Mouse (Mus musculus) Patski (cell line): ENCODE measurements around the gene Setd6. TPM values are rescaled to one million over a fixed set of nuclear protein-coding genes. Genes with fewer than 3 reads are reported as not detected.

ENCODE experiments used
- ATAC-seq: fragments of 100-300 bp; one replicate; pipeline ENCODE4 v1.8.0; 2021
- CTCF ChIA-PET: fragments of 350-600 bp; sonication (Branson Sonifier 250); formaldehyde crosslinking; loops from one replicate; lab custom pipeline; 2022; ENCODE audit warnings: inconsistent platforms; lab: Charles Lee
- POLR2A ChIA-PET: fragments of 350-600 bp; sonication (Branson Sonifier 250); formaldehyde crosslinking; loops from one replicate; lab custom pipeline; 2022; ENCODE audit warnings: antibody characterized with exemption, inconsistent platforms; lab: Charles Lee
- DNase-seq: peaks from one replicate; pipeline ENCODE4 v3.0.0-alpha.2; 2011; ENCODE audit warnings: low read depth, low spot score
- H3K27me3 ChIP-seq: fragments of 371-371 bp; one replicate; pipeline ENCODE4 v1.5.1; 2021
- CTCF ChIP-seq: fragments of 100-300 bp; IDR thresholded peaks from one replicate; pipeline ENCODE4 v1.5.1; 2021
- in situ Hi-C: fragments of 300-500 bp; cut with MboI; formaldehyde crosslinking; loops from 3 replicates; pipeline ENCODE4 v1.11.1; 2018; ENCODE audit warnings: low pct_unique_long_range_greater_than_20kb, mixed read lengths
- polyA plus RNA-seq: library from polyadenylated mRNA; unstranded; gene quantifications from one replicate; pipeline ENCODE4 v1.2.3, GENCODE M21; 2021

Gene Setd6
- polyA plus RNA-seq, 1 experiment from 2014 or later: 36.3 TPM

- ATAC-seq: no peak
- peaks cover 17% of the 10 kb centered on the region for H3K27me3 ChIP-seq
- no peak for DNase-seq
- TF ChIP-seq CTCF: no peak
- in situ Hi-C loops: no loop called here
- ChIA-PET POLR2A (no interaction called here), CTCF (no interaction called here)
Measured at GRCm38 (mm10) chr8:95704538-95704937, 11.1 kb upstream of the Setd6 start.

GRCm38 (mm10) chr8:95709579-95709978, 6.1 kb upstream of the Setd6 start:
- ChIA-PET CTCF (interaction anchor here (2.1 kb wide), 1 partner anchor 13 kb away, joined by 7 read pairs; no protein-coding TSS in a partner anchor), POLR2A (no interaction called here)
- no peak for ATAC-seq
- DNase-seq: no peak
- in situ Hi-C loops: no loop called here
- H3K27me3 ChIP-seq: no peaks in the 10 kb centered on the region
- TF ChIP-seq CTCF: no peak

- H3K27me3 ChIP-seq: no peaks in the 10 kb centered on the region
- no peak for TF ChIP-seq CTCF
- in situ Hi-C loops: no loop called here
- POLR2A ChIA-PET: no interaction called here
- DNase-seq (no peak), ATAC-seq (no peak)
- CTCF ChIA-PET: interaction anchor here (0.9 kb wide), 1 partner anchor 7 kb away, joined by 3 read pairs; no protein-coding TSS in a partner anchor
Measured at GRCm38 (mm10) chr8:95711029-95711428, 4.7 kb upstream of the Setd6 start.

GRCm38 (mm10) chr8:95712395-95712794, 3.3 kb upstream of the Setd6 start:
- no peak for ATAC-seq
- no peaks in the 10 kb centered on the region for H3K27me3 ChIP-seq
- TF ChIP-seq CTCF: no peak
- no peak for DNase-seq
- POLR2A ChIA-PET: no interaction called here
- in situ Hi-C loops: no loop called here
- CTCF ChIA-PET: interaction anchor here (2.3 kb wide), 1 partner anchor 121 kb away, joined by 5 read pairs; no protein-coding TSS in a partner anchor

GRCm38 (mm10) chr8:95713100-95714010, 2.3 kb upstream of the Setd6 start:
- TF ChIP-seq CTCF: no peak
- no peaks in the 10 kb centered on the region for H3K27me3 ChIP-seq
- ChIA-PET POLR2A (no interaction called here), CTCF (interaction anchor here (0.6 to 2.3 kb wide), 6 partner anchors 8 to 203 kb away, joined by 3 to 5 read pairs (median 4); no protein-coding TSS in a partner anchor)
- peak; percentile 55 for ATAC-seq
- in situ Hi-C loops: no loop called here
- no peak for DNase-seq

- no peak for TF ChIP-seq CTCF
- H3K27me3 ChIP-seq: no peaks in the 10 kb centered on the region
- no peak for ATAC-seq
- ChIA-PET CTCF (interaction anchor here (0.9 to 2.3 kb wide), 4 partner anchors 17 to 202 kb away, joined by 3 to 5 read pairs (median 4); no protein-coding TSS in a partner anchor), POLR2A (no interaction called here)
- no peak for DNase-seq
- in situ Hi-C loops: no loop called here
Measured at GRCm38 (mm10) chr8:95714367-95714766, 1.3 kb upstream of the Setd6 start.

GRCm38 (mm10) chr8:95714837-95715413, 756 bp upstream of the Setd6 start:
- no peak for TF ChIP-seq CTCF
- no peak for ATAC-seq
- DNase-seq: no peak
- POLR2A ChIA-PET: no interaction called here
- in situ Hi-C loops: no loop called here
- CTCF ChIA-PET: interaction anchor here (1.4 kb wide), 1 partner anchor 200 kb away, joined by 6 read pairs; no protein-coding TSS in a partner anchor
- no peaks in the 10 kb centered on the region for H3K27me3 ChIP-seq

GRCm38 (mm10) chr8:95716546-95717335, 1.1 kb downstream of the Setd6 start:
- peak; percentile 1 for ATAC-seq
- CTCF ChIA-PET: interaction anchor here (1.4 to 1.5 kb wide), 4 partner anchors 42 to 198 kb away, joined by 3 to 6 read pairs (median 4); no protein-coding TSS in a partner anchor
- in situ Hi-C loops: no loop called here
- POLR2A ChIA-PET: interaction anchor here (0.6 kb wide), 1 partner anchor 60 kb away, joined by 3 read pairs; no protein-coding TSS in a partner anchor
- no peaks in the 10 kb centered on the region for H3K27me3 ChIP-seq
- no peak for TF ChIP-seq CTCF
- no peak for DNase-seq

GRCm38 (mm10) chr8:95727625-95728024, 11.9 kb downstream of the Setd6 start:
- POLR2A ChIA-PET: no interaction called here
- in situ Hi-C loops: no loop called here
- ATAC-seq (no peak), DNase-seq (no peak)
- no peaks in the 10 kb centered on the region for H3K27me3 ChIP-seq
- TF ChIP-seq CTCF: no peak
- CTCF ChIA-PET: interaction anchor here (0.8 to 1.1 kb wide), 2 partner anchors 12 to 44 kb away, joined by 3 read pairs; no protein-coding TSS in a partner anchor

GRCm38 (mm10) chr8:95738596-95738995, 22.9 kb downstream of the Setd6 start:
- in situ Hi-C loops: no loop called here
- CTCF ChIA-PET: interaction anchor here (1.2 to 5.4 kb wide), 4 partner anchors 8 to 53 kb away, joined by 3 to 18 read pairs (median 4); no protein-coding TSS in a partner anchor
- no peak for ATAC-seq
- peak; percentile 29 for TF ChIP-seq CTCF
- H3K27me3 ChIP-seq: no peaks in the 10 kb centered on the region
- POLR2A ChIA-PET: no interaction called here
- DNase-seq: no peak
